Mouse (Mus musculus) embryonic facial prominence, embryonic 11.5 days (tissue): Measurements from ENCODE around the gene Gpatch4. TPM values are rescaled to one million over a fixed set of nuclear protein-coding genes. Genes with fewer than 3 reads are reported as not detected.

Experiments
- ATAC-seq: fragments of 200-750 bp; cut with Nextera tagmentation; replicated peaks from 2 replicates; pipeline ENCODE4 v1.8.0; 2017; ENCODE audit warnings: low read depth; ENCODE audit not compliant: insufficient number of reproducible peaks, low FRiP score, low TSS enrichment
- DNase-seq: peaks from one replicate; pipeline ENCODE4 v3.0.0-alpha.2; 2015; ENCODE audit warnings: low spot score
- H3K27ac ChIP-seq: fragments of 300-500 bp; sonication (generic); replicated peaks from 2 replicates; pipeline ENCODE4 v1.5.1; 2014; ENCODE audit warnings: mild to moderate bottlenecking, low read depth, low read length, control low read depth
- H3K27me3 ChIP-seq: fragments of 300-500 bp; sonication (generic); 2 replicates; pipeline ENCODE4 v1.6.1; 2014; ENCODE audit warnings: mild to moderate bottlenecking, low read length, moderate library complexity, mixed read lengths; ENCODE audit not compliant: control insufficient read depth, insufficient read depth
- H3K36me3 ChIP-seq: fragments of 300-500 bp; sonication (generic); replicated peaks from 2 replicates; pipeline ENCODE4 v1.6.1; 2014; ENCODE audit warnings: low read depth, mild to moderate bottlenecking, low read length, moderate library complexity, mixed read lengths; ENCODE audit not compliant: control insufficient read depth, insufficient read depth
- H3K4me1 ChIP-seq: fragments of 300-500 bp; sonication (generic); 2 replicates; pipeline ENCODE4 v1.6.1; 2014; ENCODE audit warnings: low read length, mixed read lengths; ENCODE audit not compliant: control insufficient read depth, insufficient read depth
- H3K4me2 ChIP-seq: fragments of 300-500 bp; sonication (generic); 2 replicates; pipeline ENCODE4 v1.6.1; 2014; ENCODE audit warnings: low read depth, mild to moderate bottlenecking, control low read depth, low read length, moderate library complexity
- H3K4me3 ChIP-seq: fragments of 300-500 bp; sonication (generic); 2 replicates; pipeline ENCODE4 v1.5.1; 2014; ENCODE audit warnings: low read depth, low read length, control low read depth
- H3K9ac ChIP-seq: fragments of 300-500 bp; sonication (generic); replicated peaks from 2 replicates; pipeline ENCODE4 v1.6.1; 2014; ENCODE audit warnings: mild to moderate bottlenecking, control low read depth, low read length
- H3K9me3 ChIP-seq: fragments of 300-500 bp; sonication (generic); replicated peaks from 2 replicates; pipeline ENCODE4 v1.6.1; 2016; ENCODE audit warnings: mild to moderate bottlenecking, low read length, inconsistent platforms, mixed read lengths; ENCODE audit not compliant: control insufficient read depth
- WGBS: fragments of 180-500 bp; shearing (Covaris S2); extraction: QIAGEN DNeasy Blood & Tissue Kit; methylation state at CpG from one replicate; pipeline ENCODE4 v1.1.7; 2014; 5-methylcytosine and 5-hydroxymethylcytosine counted together
- polyA plus RNA-seq: library from polyadenylated mRNA; unstranded; fragments of >200 nt; fragmentation: Nextera tagmentation; extraction: Ambion mirVana; gene quantifications from 2 replicates; pipeline ENCODE4 v1.2.1, GENCODE M21; 2014

The Gpatch4 gene
- polyA plus RNA-seq, 1 experiment from 2014 or later = 37.8 TPM

GRCm38 (mm10) chr3:88057030-88057429, 14.1 kb downstream of the Gpatch4 start:
- Histone ChIP-seq H3K27me3 (no peaks in the 10 kb centered on the region), H3K9me3 (no peaks in the 10 kb centered on the region), H3K4me1 (no peaks in the 10 kb centered on the region; the same call in 1 of the 2 replicates), H3K9ac (no peak overlapping the region), H3K4me2 (no peak overlapping the region), H3K36me3 (no peaks in the 10 kb centered on the region; the same call in none of the 2 replicates), H3K4me3 (no peak overlapping the region), H3K27ac (no peak overlapping the region)
- DNase-seq (no peak), ATAC-seq (no peak)
- WGBS = 78% methylated on average over 6 of the region's 6 CpGs

- Histone ChIP-seq H3K4me2 (peak within 1 kb of the TSS; percentile 76), H3K27ac (0 out of 2 replicates have a peak within 1 kb of the TSS, but pooled peaks have one; percentile 58), H3K4me3 (peak within 1 kb of the TSS; percentile 85), H3K9ac (peak within 1 kb of the TSS; percentile 86), H3K9me3 (no peaks in the 10 kb centered on the region), H3K36me3 (no peaks in the 10 kb centered on the region; the same call in none of the 2 replicates), H3K27me3 (no peaks in the 10 kb centered on the region), H3K4me1 (no peaks in the 10 kb centered on the region; the same call in 1 of the 2 replicates)
- under 1% methylated on average over 58 of the region's 60 CpGs for WGBS
- peak; percentile 94 for DNase-seq
- peak; percentile 93 for ATAC-seq
Measured at GRCm38 (mm10) chr3:88057902-88058696, 15.2 kb downstream of the Gpatch4 start, which contains the start of gene Naxe. Gene Naxe, minus strand, starts transcription at chr3:88058495.

GRCm38 (mm10) chr3:88068386-88068785, 25.5 kb downstream of the Gpatch4 start:
- H3K9me3 ChIP-seq = no peaks in the 10 kb centered on the region
- H3K36me3 ChIP-seq = no peaks in the 10 kb centered on the region
- DNase-seq (peak; percentile 49), ATAC-seq (no peak)
- H3K27ac ChIP-seq = no peak overlapping the region
- H3K4me3 ChIP-seq = no peak overlapping the region
- H3K4me1 ChIP-seq = no peaks in the 10 kb centered on the region
- no peak overlapping the region for H3K4me2 ChIP-seq
- no peaks in the 10 kb centered on the region for H3K27me3 ChIP-seq
- H3K9ac ChIP-seq = no peak overlapping the region
- WGBS = 12% methylated on average over 2 of the region's 2 CpGs

GRCm38 (mm10) chr3:88071783-88072182, 28.9 kb downstream of the Gpatch4 start:
- no peaks in the 10 kb centered on the region for H3K9me3 ChIP-seq
- H3K9ac ChIP-seq = no peak overlapping the region
- H3K36me3 ChIP-seq = no peaks in the 10 kb centered on the region
- WGBS = 3% methylated on average over 5 of the region's 5 CpGs
- H3K27me3 ChIP-seq = no peaks in the 10 kb centered on the region
- no peak overlapping the region for H3K4me2 ChIP-seq
- no peak overlapping the region for H3K27ac ChIP-seq
- H3K4me1 ChIP-seq = no peaks in the 10 kb centered on the region
- H3K4me3 ChIP-seq = no peak overlapping the region
- ATAC-seq = peak; percentile 61; the same call in 1 of the 2 replicates
- peak; percentile 85 for DNase-seq

GRCm38 (mm10) chr3:88073631-88074030, 30.7 kb downstream of the Gpatch4 start:
- H3K27ac ChIP-seq = no peak overlapping the region
- DNase-seq (no peak), ATAC-seq (no peak)
- 65% methylated on average over 2 of the region's 2 CpGs for WGBS
- H3K9ac ChIP-seq = no peak overlapping the region
- no peaks in the 10 kb centered on the region for H3K36me3 ChIP-seq
- H3K4me3 ChIP-seq = no peak overlapping the region
- H3K27me3 ChIP-seq = no peaks in the 10 kb centered on the region
- no peaks in the 10 kb centered on the region for H3K9me3 ChIP-seq
- H3K4me1 ChIP-seq = no peaks in the 10 kb centered on the region
- H3K4me2 ChIP-seq = no peak overlapping the region

- ATAC-seq (no peak), DNase-seq (no peak)
- H3K9ac ChIP-seq = no peak overlapping the region
- no peak overlapping the region for H3K4me2 ChIP-seq
- H3K9me3 ChIP-seq = no peaks in the 10 kb centered on the region
- no peaks in the 10 kb centered on the region for H3K36me3 ChIP-seq
- H3K4me3 ChIP-seq = no peak overlapping the region
- no peak overlapping the region for H3K27ac ChIP-seq
- WGBS = 78% methylated on average over 2 of the region's 2 CpGs
- H3K27me3 ChIP-seq = no peaks in the 10 kb centered on the region
- H3K4me1 ChIP-seq = no peaks in the 10 kb centered on the region
Measured at GRCm38 (mm10) chr3:88074351-88074750, 31.4 kb downstream of the Gpatch4 start.

GRCm38 (mm10) chr3:88074766-88075165, 31.9 kb downstream of the Gpatch4 start:
- Histone ChIP-seq H3K4me1 (no peaks in the 10 kb centered on the region), H3K4me2 (no peak overlapping the region), H3K9ac (no peak overlapping the region), H3K9me3 (no peaks in the 10 kb centered on the region), H3K36me3 (no peaks in the 10 kb centered on the region), H3K27ac (no peak overlapping the region), H3K4me3 (no peak overlapping the region), H3K27me3 (no peaks in the 10 kb centered on the region)
- 82% methylated on average over 8 of the region's 8 CpGs for WGBS
- ATAC-seq (no peak), DNase-seq (no peak)

GRCm38 (mm10) chr3:88077441-88077840, 34.5 kb downstream of the Gpatch4 start:
- Histone ChIP-seq H3K4me3 (no peak overlapping the region), H3K4me1 (no peaks in the 10 kb centered on the region), H3K9ac (no peak overlapping the region), H3K36me3 (no peaks in the 10 kb centered on the region), H3K27ac (no peak overlapping the region), H3K27me3 (no peaks in the 10 kb centered on the region), H3K9me3 (no peaks in the 10 kb centered on the region), H3K4me2 (no peak overlapping the region)
- ATAC-seq (no peak), DNase-seq (no peak)
- 33% methylated on average over 8 of the region's 8 CpGs for WGBS
